Mouse (Mus musculus): Measurements from ENCODE around the gene Shroom4. TPM values are rescaled to one million over a fixed set of nuclear protein-coding genes. Genes with fewer than 3 reads are reported as not detected.

Shroom4 gene
- polyA plus RNA-seq, 1 experiment from 2014 or later, result 6.9 TPM

- no peak for DNase-seq (ENCODE audit: low spot score)
- Histone ChIP-seq H3K36me3 (ENCODE audit: control insufficient read depth, insufficient read depth, low read length) (no peaks in the 10 kb centered on the region), H3K4me3 (ENCODE audit: low read depth, low read length) (no peak overlapping the region), H3K27me3 (replicated peaks; ENCODE audit: control insufficient read depth, insufficient read depth, low read length) (no peaks in the 10 kb centered on the region), H3K27ac (replicated peaks; ENCODE audit: low read depth, low read length) (no peak overlapping the region), H3K4me1 (ENCODE audit: control insufficient read depth, insufficient read depth, low read length) (no peaks in the 10 kb centered on the region), H3K9me3 (ENCODE audit: control insufficient read depth, low read length) (no peaks in the 10 kb centered on the region), H3K9ac (ENCODE audit: low read depth, low read length) (no peak overlapping the region), H3K4me2 (ENCODE audit: low read depth, low read length) (no peak overlapping the region)
- 53% methylated on average over 3 of the region's 3 CpGs for WGBS
- ATAC-seq (ENCODE audit: low read depth), result no peak
These were observed 117.6 kb downstream of the Shroom4 start for GRCm38 (mm10) chrX:6517217-6517616.

- Histone ChIP-seq H3K9me3 (ENCODE audit: control insufficient read depth, low read length) (no peaks in the 10 kb centered on the region), H3K36me3 (ENCODE audit: control insufficient read depth, insufficient read depth, low read length) (no peaks in the 10 kb centered on the region), H3K27ac (replicated peaks; ENCODE audit: low read depth, low read length) (no peak overlapping the region), H3K27me3 (replicated peaks; ENCODE audit: control insufficient read depth, insufficient read depth, low read length) (no peaks in the 10 kb centered on the region), H3K4me1 (ENCODE audit: control insufficient read depth, insufficient read depth, low read length) (no peaks in the 10 kb centered on the region), H3K4me3 (ENCODE audit: low read depth, low read length) (no peak overlapping the region), H3K4me2 (ENCODE audit: low read depth, low read length) (no peak overlapping the region), H3K9ac (ENCODE audit: low read depth, low read length) (no peak overlapping the region)
- DNase-seq (ENCODE audit: low spot score) (no peak), ATAC-seq (ENCODE audit: low read depth) (no peak)
- 30% methylated on average over 2 of the region's 2 CpGs for whole genome bisulfite sequencing
These were observed 118.8 kb downstream of the Shroom4 start for GRCm38 (mm10) chrX:6518421-6518820.

GRCm38 (mm10) chrX:6522935-6523334, 123.3 kb downstream of the Shroom4 start:
- no peaks in the 10 kb centered on the region for H3K27me3 ChIP-seq (replicated peaks; ENCODE audit: control insufficient read depth, insufficient read depth, low read length)
- H3K27ac ChIP-seq (replicated peaks; ENCODE audit: low read depth, low read length), result no peak overlapping the region
- no peaks in the 10 kb centered on the region for H3K9me3 ChIP-seq (ENCODE audit: control insufficient read depth, low read length)
- H3K4me3 ChIP-seq (ENCODE audit: low read depth, low read length), result no peak overlapping the region
- no peak overlapping the region for H3K4me2 ChIP-seq (ENCODE audit: low read depth, low read length)
- H3K9ac ChIP-seq (ENCODE audit: low read depth, low read length), result no peak overlapping the region
- ATAC-seq (ENCODE audit: low read depth) (no peak), DNase-seq (ENCODE audit: low spot score) (peak; percentile 34)
- H3K4me1 ChIP-seq (ENCODE audit: control insufficient read depth, insufficient read depth, low read length), result no peaks in the 10 kb centered on the region
- no peaks in the 10 kb centered on the region for H3K36me3 ChIP-seq (ENCODE audit: control insufficient read depth, insufficient read depth, low read length)
- 76% methylated on average over 2 of the region's 2 CpGs for WGBS

- DNase-seq (ENCODE audit: low spot score) (no peak), ATAC-seq (ENCODE audit: low read depth) (no peak)
- no peaks in the 10 kb centered on the region for H3K27me3 ChIP-seq (replicated peaks; ENCODE audit: control insufficient read depth, insufficient read depth, low read length)
- H3K4me3 ChIP-seq (ENCODE audit: low read depth, low read length), result no peak overlapping the region
- WGBS, result 71% methylated on average over 2 of the region's 2 CpGs
- H3K4me2 ChIP-seq (ENCODE audit: low read depth, low read length), result no peak overlapping the region
- no peak overlapping the region for H3K9ac ChIP-seq (ENCODE audit: low read depth, low read length)
- H3K36me3 ChIP-seq (ENCODE audit: control insufficient read depth, insufficient read depth, low read length), result no peaks in the 10 kb centered on the region
- H3K27ac ChIP-seq (replicated peaks; ENCODE audit: low read depth, low read length), result no peak overlapping the region
- no peaks in the 10 kb centered on the region for H3K4me1 ChIP-seq (ENCODE audit: control insufficient read depth, insufficient read depth, low read length)
- H3K9me3 ChIP-seq (ENCODE audit: control insufficient read depth, low read length), result no peaks in the 10 kb centered on the region
These were observed 137.0 kb downstream of the Shroom4 start for GRCm38 (mm10) chrX:6536636-6537035.

GRCm38 (mm10) chrX:6537689-6538088, 138.0 kb downstream of the Shroom4 start:
- WGBS, result 71% methylated on average over 2 of the region's 2 CpGs
- H3K4me1 ChIP-seq (ENCODE audit: control insufficient read depth, insufficient read depth, low read length), result no peaks in the 10 kb centered on the region
- ATAC-seq (ENCODE audit: low read depth), result no peak

GRCm38 (mm10) chrX:6565066-6565465, 165.4 kb downstream of the Shroom4 start:
- Histone ChIP-seq H3K9me3 (ENCODE audit: control insufficient read depth, low read length) (no peaks in the 10 kb centered on the region), H3K4me2 (ENCODE audit: low read depth, low read length) (no peak overlapping the region), H3K9ac (ENCODE audit: low read depth, low read length) (no peak overlapping the region), H3K27me3 (replicated peaks; ENCODE audit: control insufficient read depth, insufficient read depth, low read length) (no peaks in the 10 kb centered on the region), H3K27ac (replicated peaks; ENCODE audit: low read depth, low read length) (no peak overlapping the region), H3K4me1 (ENCODE audit: control insufficient read depth, insufficient read depth, low read length) (no peaks in the 10 kb centered on the region), H3K36me3 (ENCODE audit: control insufficient read depth, insufficient read depth, low read length) (no peaks in the 10 kb centered on the region), H3K4me3 (ENCODE audit: low read depth, low read length) (no peak overlapping the region)
- ATAC-seq (ENCODE audit: low read depth) (no peak), DNase-seq (ENCODE audit: low spot score) (no peak)
- 55% methylated on average over 1 of the region's 1 CpGs for WGBS

More at GRCm38 (mm10) chrX:6537689-6538088, 138.0 kb downstream of the Shroom4 start:
- Histone ChIP-seq H3K36me3 (ENCODE audit: control insufficient read depth, insufficient read depth, low read length) (no peaks in the 10 kb centered on the region), H3K4me3 (ENCODE audit: low read depth, low read length) (no peak overlapping the region), H3K27ac (replicated peaks; ENCODE audit: low read depth, low read length) (no peak overlapping the region), H3K9ac (ENCODE audit: low read depth, low read length) (no peak overlapping the region), H3K4me2 (ENCODE audit: low read depth, low read length) (no peak overlapping the region), H3K9me3 (ENCODE audit: control insufficient read depth, low read length) (no peaks in the 10 kb centered on the region), H3K27me3 (replicated peaks; ENCODE audit: control insufficient read depth, insufficient read depth, low read length) (no peaks in the 10 kb centered on the region)
- no peak for DNase-seq (ENCODE audit: low spot score)

GRCm38 (mm10) chrX:6574511-6574910, 174.9 kb downstream of the Shroom4 start:
- Histone ChIP-seq H3K4me2 (ENCODE audit: low read depth, low read length) (no peak overlapping the region), H3K9ac (ENCODE audit: low read depth, low read length) (no peak overlapping the region), H3K4me3 (ENCODE audit: low read depth, low read length) (no peak overlapping the region), H3K27me3 (replicated peaks; ENCODE audit: control insufficient read depth, insufficient read depth, low read length) (no peaks in the 10 kb centered on the region), H3K27ac (replicated peaks; ENCODE audit: low read depth, low read length) (no peak overlapping the region), H3K4me1 (ENCODE audit: control insufficient read depth, insufficient read depth, low read length) (no peaks in the 10 kb centered on the region), H3K36me3 (ENCODE audit: control insufficient read depth, insufficient read depth, low read length) (no peaks in the 10 kb centered on the region), H3K9me3 (ENCODE audit: control insufficient read depth, low read length) (no peaks in the 10 kb centered on the region)
- WGBS, result 25% methylated on average over 1 of the region's 1 CpGs
- no peak for ATAC-seq (ENCODE audit: low read depth)
- no peak for DNase-seq (ENCODE audit: low spot score)

GRCm38 (mm10) chrX:6577001-6577400, 177.3 kb downstream of the Shroom4 start:
- Histone ChIP-seq H3K27ac (replicated peaks; ENCODE audit: low read depth, low read length) (no peak overlapping the region), H3K4me1 (ENCODE audit: control insufficient read depth, insufficient read depth, low read length) (no peaks in the 10 kb centered on the region), H3K27me3 (replicated peaks; ENCODE audit: control insufficient read depth, insufficient read depth, low read length) (no peaks in the 10 kb centered on the region), H3K9ac (ENCODE audit: low read depth, low read length) (no peak overlapping the region), H3K4me3 (ENCODE audit: low read depth, low read length) (no peak overlapping the region), H3K4me2 (ENCODE audit: low read depth, low read length) (no peak overlapping the region), H3K9me3 (ENCODE audit: control insufficient read depth, low read length) (no peaks in the 10 kb centered on the region), H3K36me3 (ENCODE audit: control insufficient read depth, insufficient read depth, low read length) (no peaks in the 10 kb centered on the region)
- no peak for ATAC-seq (ENCODE audit: low read depth)
- peak; percentile 2 for DNase-seq (ENCODE audit: low spot score)
- 54% methylated on average over 7 of the region's 7 CpGs for WGBS

- H3K4me3 ChIP-seq (ENCODE audit: low read depth, low read length), result no peak overlapping the region
- no peak for ATAC-seq (ENCODE audit: low read depth)
These were observed 181.0 kb downstream of the Shroom4 start for GRCm38 (mm10) chrX:6580671-6581070.

More at GRCm38 (mm10) chrX:6580671-6581070, 181.0 kb downstream of the Shroom4 start:
- Histone ChIP-seq H3K9me3 (ENCODE audit: control insufficient read depth, low read length) (no peaks in the 10 kb centered on the region), H3K27ac (replicated peaks; ENCODE audit: low read depth, low read length) (no peak overlapping the region), H3K4me1 (ENCODE audit: control insufficient read depth, insufficient read depth, low read length) (no peaks in the 10 kb centered on the region), H3K27me3 (replicated peaks; ENCODE audit: control insufficient read depth, insufficient read depth, low read length) (no peaks in the 10 kb centered on the region), H3K4me2 (ENCODE audit: low read depth, low read length) (no peak overlapping the region), H3K9ac (ENCODE audit: low read depth, low read length) (no peak overlapping the region), H3K36me3 (ENCODE audit: control insufficient read depth, insufficient read depth, low read length) (peaks cover 12% of the 10 kb centered on the region; the same call in 1 of the 2 replicates)
- no peak for DNase-seq (ENCODE audit: low spot score)
- WGBS, result 85% methylated on average over 6 of the region's 6 CpGs

Measured in embryonic facial prominence, embryonic 14.5 days (tissue).